Mouse (Mus musculus): ENCODE data around the gene Fbxl16. TPM values are rescaled to one million over a fixed set of nuclear protein-coding genes. Genes with fewer than 3 reads are reported as not detected.
"Not testable (repeated sequence)": the region's sequence is repeated elsewhere in the genome, so short reads cannot be mapped to it uniquely, and the experiment has no call there.

Fbxl16 gene
- polyA plus RNA-seq, 1 experiment from 2014 or later, result 24.8 TPM

DNA sequence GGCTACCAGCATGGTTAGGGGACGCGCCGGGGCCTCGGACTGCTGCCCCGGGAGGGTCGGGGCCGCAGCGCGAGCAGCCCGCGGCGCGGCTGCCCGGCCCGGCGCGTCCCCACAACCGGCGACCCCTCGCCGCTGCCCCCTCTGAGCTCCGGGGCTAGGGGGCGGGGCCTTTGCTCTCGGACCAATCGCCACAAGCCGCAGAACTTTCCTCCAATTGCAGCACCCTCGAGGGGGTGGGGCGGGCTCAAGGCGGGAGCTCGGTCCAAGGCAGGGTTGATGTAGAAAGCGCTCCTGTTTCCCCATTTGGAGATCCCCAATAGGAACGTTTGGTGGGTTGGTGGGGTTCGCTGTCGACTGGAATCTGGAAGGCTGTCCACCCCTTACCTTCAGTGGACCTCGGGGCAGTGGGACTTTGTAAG is 11.9 kb upstream of the Fbxl16 start, which contains the start of gene Metrn:
Gene Metrn, minus strand, starts transcription at position 186 of the 419 bp plus-strand sequence.
- Histone ChIP-seq H3K4me1 (peaks cover 50% of the 10 kb centered on the region), H3K9ac (replicated peaks) (peak within 1 kb of the TSS; percentile 75), H3K27ac (replicated peaks) (peak within 1 kb of the TSS; percentile 93), H3K36me3 (no peaks in the 10 kb centered on the region), H3K4me2 (replicated peaks) (peak within 1 kb of the TSS; percentile 92), H3K27me3 (peaks cover 5% of the 10 kb centered on the region), H3K9me3 (no peaks in the 10 kb centered on the region), H3K4me3 (peak within 1 kb of the TSS; percentile 80)
- ATAC-seq (ENCODE audit: low FRiP score, low read depth), result peak; percentile 77
- WGBS, result under 1% methylated on average over 34 of the region's 35 CpGs

DNA sequence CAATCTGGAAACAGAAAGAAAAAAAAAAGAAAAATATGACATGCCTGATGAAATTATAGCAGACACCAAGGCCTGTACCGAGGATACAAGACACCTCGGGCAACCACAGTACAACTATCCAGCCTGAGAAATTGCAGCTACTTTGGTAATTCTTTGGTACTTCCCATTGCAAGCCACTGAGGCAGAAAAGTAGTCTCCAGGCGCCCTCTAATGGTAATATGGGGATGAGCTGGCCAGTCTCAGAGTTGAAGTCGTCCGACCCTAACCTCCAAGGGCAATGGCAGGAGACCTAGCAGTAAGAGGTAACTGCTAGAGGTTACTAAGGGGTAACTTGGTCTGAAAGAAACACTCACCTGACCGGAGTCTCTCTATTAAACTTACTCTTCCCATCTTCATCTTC is 7.9 kb upstream of the Fbxl16 start:
- peaks cover 8% of the 10 kb centered on the region for H3K27me3 ChIP-seq
- 7% methylated on average over 6 of the region's 6 CpGs for WGBS

DNA sequence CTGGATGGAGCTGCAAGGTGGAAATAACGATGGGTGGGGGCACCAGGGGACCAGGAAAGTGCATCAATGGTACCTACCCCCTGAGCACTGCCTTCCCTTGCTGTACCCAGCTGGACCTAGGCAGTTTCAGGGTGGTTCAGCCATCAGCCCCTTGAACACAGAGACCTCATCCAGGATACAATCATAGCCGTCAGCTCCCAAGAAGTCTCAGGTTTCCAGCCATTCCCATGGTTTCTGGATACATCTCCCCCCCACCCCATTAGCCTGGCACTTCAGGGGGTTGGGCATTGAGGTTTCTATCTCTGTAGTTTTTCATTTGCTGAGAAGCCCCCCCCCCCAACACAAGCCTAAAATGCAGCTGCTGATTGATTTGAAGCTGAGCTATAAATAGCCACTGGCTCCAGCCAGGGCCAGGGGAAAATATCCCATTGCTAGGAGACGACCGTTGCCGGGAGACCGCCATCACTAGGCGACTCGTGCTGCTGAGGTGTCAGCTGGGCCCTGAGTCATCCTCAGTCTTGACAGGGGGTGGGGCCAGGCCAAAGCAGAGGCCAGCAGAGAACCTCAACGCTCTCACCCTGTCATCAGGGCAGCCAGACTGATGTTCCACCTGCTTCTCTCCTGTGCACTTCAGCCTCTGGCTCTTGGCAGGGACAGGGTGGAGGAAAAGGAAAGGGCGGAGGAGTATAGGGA is 5.9 kb upstream of the Fbxl16 start:
- peaks cover 24% of the 10 kb centered on the region for H3K4me1 ChIP-seq
- 0 out of 2 replicates have a peak overlapping the region, but pooled peaks have one; percentile 5 for H3K9ac ChIP-seq (replicated peaks)
- peak; percentile 95 for ATAC-seq (ENCODE audit: low FRiP score, low read depth)
- H3K27me3 ChIP-seq, result peaks cover 8% of the 10 kb centered on the region
- H3K36me3 ChIP-seq, result no peaks in the 10 kb centered on the region
- 9% methylated on average over 10 of the region's 10 CpGs for WGBS
- H3K9me3 ChIP-seq, result no peaks in the 10 kb centered on the region
- peak overlapping the region; percentile 95 for H3K27ac ChIP-seq (replicated peaks)
- H3K4me3 ChIP-seq, result peak overlapping the region; percentile 13; the same call in 1 of the 2 replicates
- peak overlapping the region; percentile 48 for H3K4me2 ChIP-seq (replicated peaks)

More for the DNA sequence above, 7.9 kb upstream of the Fbxl16 start:
- Histone ChIP-seq H3K4me3 (no peak overlapping the region), H3K9me3 (no peaks in the 10 kb centered on the region), H3K4me1 (peaks cover 33% of the 10 kb centered on the region), H3K27ac (replicated peaks) (no peak overlapping the region), H3K4me2 (replicated peaks) (no peak overlapping the region), H3K9ac (replicated peaks) (no peak overlapping the region), H3K36me3 (no peaks in the 10 kb centered on the region)
- no peak for ATAC-seq (ENCODE audit: low FRiP score, low read depth)

DNA sequence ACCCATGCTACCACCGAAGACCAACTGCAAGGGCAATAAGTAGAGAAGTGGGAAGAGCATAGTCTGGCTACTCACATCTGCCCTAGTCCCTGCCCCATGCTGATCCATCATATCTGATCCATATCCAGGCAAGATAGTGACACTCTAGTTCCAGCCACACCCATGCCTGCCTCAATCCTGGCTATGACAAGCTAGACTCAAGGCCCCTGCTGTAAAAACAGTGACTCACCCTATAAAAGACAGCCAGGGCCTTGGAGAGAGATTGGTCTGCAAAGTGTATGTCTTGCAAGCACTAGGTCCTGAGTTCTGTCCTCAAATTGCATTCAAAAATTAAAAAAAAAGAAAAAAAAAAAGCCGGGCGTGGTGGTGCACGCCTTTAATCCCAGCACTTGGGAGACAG is 2.4 kb upstream of the Fbxl16 start:
- H3K4me3 ChIP-seq, result no peak overlapping the region
- ATAC-seq (ENCODE audit: low FRiP score, low read depth), result no peak
- no peaks in the 10 kb centered on the region for H3K9me3 ChIP-seq
- H3K36me3 ChIP-seq, result no peaks in the 10 kb centered on the region
- peaks cover 8% of the 10 kb centered on the region; the same call in 1 of the 2 replicates for H3K27me3 ChIP-seq
- H3K4me1 ChIP-seq, result peaks cover 47% of the 10 kb centered on the region
- H3K9ac ChIP-seq (replicated peaks), result no peak overlapping the region
- no peak overlapping the region for H3K27ac ChIP-seq (replicated peaks)
- H3K4me2 ChIP-seq (replicated peaks), result no peak overlapping the region
- 90% methylated on average over 4 of the region's 4 CpGs for WGBS

DNA sequence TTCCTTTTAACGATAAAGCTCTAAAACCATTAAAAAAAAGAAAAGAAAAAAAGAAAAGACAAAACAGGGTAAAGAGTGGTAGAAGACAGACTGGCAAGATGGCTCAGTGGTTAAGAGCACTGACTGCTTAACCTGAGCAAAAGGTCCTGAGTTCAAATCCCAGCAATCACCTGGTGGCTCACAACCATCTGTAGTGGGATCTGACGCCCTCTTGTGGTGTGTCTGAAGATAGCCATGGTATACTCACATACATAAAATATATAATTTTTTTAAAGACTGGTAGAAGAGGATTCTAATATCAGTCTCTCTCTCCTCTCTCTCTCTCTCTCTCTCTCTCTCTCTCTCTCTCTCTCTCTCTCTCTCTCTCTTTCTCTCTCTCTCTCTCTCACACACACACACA is 1.4 kb upstream of the Fbxl16 start:
- Histone ChIP-seq H3K27ac (replicated peaks) (0 out of 2 replicates have a peak overlapping the region, but pooled peaks have one; percentile 98), H3K4me1 (peaks cover 42% of the 10 kb centered on the region)
- not testable (repeated sequence) for H3K9me3 ChIP-seq; H3K4me2 ChIP-seq (replicated peaks); H3K36me3 ChIP-seq; H3K4me3 ChIP-seq; ATAC-seq (ENCODE audit: low FRiP score, low read depth); H3K9ac ChIP-seq (replicated peaks); H3K27me3 ChIP-seq
- WGBS, result 50% methylated on average over 2 of the region's 2 CpGs

DNA sequence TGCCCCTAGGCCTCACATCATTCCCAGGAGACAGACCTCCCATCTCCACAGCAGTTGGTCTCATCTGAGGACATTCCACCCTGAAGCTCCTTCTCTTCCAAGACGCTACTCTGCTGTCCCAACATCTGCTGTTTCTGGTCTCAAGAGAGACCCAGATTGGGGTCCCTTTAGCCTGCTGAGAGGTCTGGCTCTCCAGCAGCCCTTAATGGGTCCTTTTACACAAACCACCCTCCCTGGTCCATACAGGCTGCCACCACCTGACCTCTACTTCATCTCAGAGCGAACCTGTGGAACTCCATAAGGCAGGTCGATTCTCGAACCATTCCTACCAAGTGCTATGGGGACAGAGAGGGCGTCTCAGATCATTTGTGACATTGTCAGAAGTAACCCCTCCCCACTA is 857 bp upstream of the Fbxl16 start:
- Histone ChIP-seq H3K9ac (replicated peaks) (peak overlapping the region; percentile 96), H3K4me1 (peaks cover 42% of the 10 kb centered on the region), H3K4me3 (peak overlapping the region; percentile 85), H3K27ac (replicated peaks) (peak overlapping the region; percentile 98), H3K9me3 (no peaks in the 10 kb centered on the region), H3K36me3 (no peaks in the 10 kb centered on the region), H3K27me3 (peaks cover 15% of the 10 kb centered on the region), H3K4me2 (replicated peaks) (peak overlapping the region; percentile 79)
- no peak for ATAC-seq (ENCODE audit: low FRiP score, low read depth)
- 28% methylated on average over 5 of the region's 5 CpGs for WGBS

DNA sequence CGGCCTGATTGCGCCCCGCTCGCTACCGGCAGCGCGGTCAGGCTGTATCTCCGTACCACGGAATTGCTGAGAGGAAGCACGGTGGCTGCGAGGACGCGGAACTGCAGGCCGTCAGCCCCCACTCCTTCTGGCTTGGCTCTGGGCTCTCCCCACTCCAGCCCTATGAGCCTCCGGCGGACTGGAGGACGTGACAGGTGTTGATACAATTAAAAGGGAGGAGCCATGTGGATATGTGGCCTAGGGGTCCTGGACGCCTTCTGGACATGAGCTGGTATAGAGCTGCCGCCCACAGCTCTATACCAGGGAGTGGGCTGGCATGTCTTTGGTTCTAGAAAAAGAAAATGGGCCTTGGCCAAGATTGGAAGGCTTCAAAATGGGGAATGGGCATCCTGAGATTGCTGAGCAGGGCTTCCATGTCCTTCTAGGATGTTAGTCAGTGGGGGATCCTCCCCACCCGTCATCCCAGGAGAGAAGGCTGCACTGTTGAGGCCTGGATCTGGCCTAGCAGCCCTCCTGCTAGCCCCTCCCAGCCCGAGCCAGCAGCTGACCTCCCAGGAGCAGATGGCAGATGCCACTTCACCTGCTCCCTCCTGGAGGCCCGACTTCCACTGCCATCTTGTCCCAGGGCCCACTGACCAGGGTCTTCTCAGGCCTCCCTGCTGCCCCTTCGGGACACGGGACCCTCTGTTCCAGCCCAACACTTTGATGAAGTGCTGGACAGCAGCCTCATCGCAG is 888 bp downstream of the Fbxl16 start:
- peak overlapping the region; percentile 96 for H3K9ac ChIP-seq (replicated peaks)
- H3K27me3 ChIP-seq, result peaks cover 19% of the 10 kb centered on the region
- peaks cover 39% of the 10 kb centered on the region for H3K4me1 ChIP-seq
- WGBS, result 8% methylated on average over 25 of the region's 25 CpGs
- peak overlapping the region; percentile 98 for H3K27ac ChIP-seq (replicated peaks)
- peak; percentile 76 for ATAC-seq (ENCODE audit: low FRiP score, low read depth)
- peak overlapping the region; percentile 85 for H3K4me3 ChIP-seq
- H3K4me2 ChIP-seq (replicated peaks), result peak overlapping the region; percentile 79
- no peaks in the 10 kb centered on the region for H3K9me3 ChIP-seq
- H3K36me3 ChIP-seq, result no peaks in the 10 kb centered on the region

DNA sequence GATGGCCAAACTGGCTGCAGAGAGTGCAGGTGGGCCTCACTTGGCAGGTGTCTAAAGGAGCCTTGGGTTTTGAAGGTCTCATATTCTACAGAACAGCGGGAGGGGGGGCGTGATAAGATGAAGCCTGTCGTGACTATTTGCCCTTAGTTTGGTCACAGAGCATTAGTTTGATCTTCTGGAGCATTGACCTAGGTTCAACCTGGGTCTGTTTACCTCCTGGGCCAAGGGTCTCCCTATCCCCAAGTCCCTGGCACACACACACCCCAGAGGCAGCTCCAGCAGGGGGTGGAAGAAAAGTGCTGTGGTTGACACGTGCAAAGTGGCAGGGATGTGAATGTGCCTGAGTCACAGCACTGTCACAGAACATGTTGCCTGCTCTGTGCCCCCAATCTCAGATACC is 2.0 kb downstream of the Fbxl16 start:
- Histone ChIP-seq H3K36me3 (no peaks in the 10 kb centered on the region), H3K27ac (replicated peaks) (no peak overlapping the region), H3K4me2 (replicated peaks) (peak overlapping the region; percentile 79), H3K4me3 (peak overlapping the region; percentile 85; the same call in 1 of the 2 replicates), H3K4me1 (peaks cover 39% of the 10 kb centered on the region), H3K9ac (replicated peaks) (peak overlapping the region; percentile 96; the same call in 1 of the 2 replicates), H3K9me3 (no peaks in the 10 kb centered on the region), H3K27me3 (peaks cover 19% of the 10 kb centered on the region)
- ATAC-seq (ENCODE audit: low FRiP score, low read depth), result no peak
- WGBS, result 75% methylated on average over 4 of the region's 4 CpGs

DNA sequence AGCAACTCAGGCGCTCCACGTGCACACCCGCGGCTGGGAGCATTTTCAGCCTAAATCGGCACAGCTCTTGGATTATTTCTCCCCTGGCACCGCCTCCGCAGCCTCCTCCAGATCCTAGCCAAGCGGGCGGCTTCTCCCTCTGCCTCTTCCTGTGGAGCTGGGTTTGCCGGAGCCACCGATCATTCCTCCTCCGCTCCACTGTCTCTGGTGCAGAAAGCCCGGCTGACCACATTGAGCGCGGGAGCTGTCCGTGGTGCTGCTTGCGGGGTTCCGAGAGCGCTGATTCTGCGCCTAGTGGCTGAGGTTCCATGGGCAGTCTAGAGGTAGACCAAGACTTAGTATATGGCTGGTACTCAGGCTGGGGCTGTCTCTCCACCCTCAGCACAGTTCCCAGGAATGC is 4.6 kb downstream of the Fbxl16 start:
- no peak for ATAC-seq (ENCODE audit: low FRiP score, low read depth)
- 0 out of 2 replicates have a peak overlapping the region, but pooled peaks have one; percentile 4 for H3K9ac ChIP-seq (replicated peaks)
- no peaks in the 10 kb centered on the region for H3K9me3 ChIP-seq
- H3K27me3 ChIP-seq, result peaks cover 31% of the 10 kb centered on the region
- 0 out of 2 replicates have a peak overlapping the region, but pooled peaks have one; percentile 7 for H3K4me3 ChIP-seq
- H3K36me3 ChIP-seq, result peaks cover 20% of the 10 kb centered on the region
- peak overlapping the region; percentile 35 for H3K4me2 ChIP-seq (replicated peaks)
- no peak overlapping the region for H3K27ac ChIP-seq (replicated peaks)
- H3K4me1 ChIP-seq, result peaks cover 32% of the 10 kb centered on the region
- WGBS, result 4% methylated on average over 20 of the region's 20 CpGs

DNA sequence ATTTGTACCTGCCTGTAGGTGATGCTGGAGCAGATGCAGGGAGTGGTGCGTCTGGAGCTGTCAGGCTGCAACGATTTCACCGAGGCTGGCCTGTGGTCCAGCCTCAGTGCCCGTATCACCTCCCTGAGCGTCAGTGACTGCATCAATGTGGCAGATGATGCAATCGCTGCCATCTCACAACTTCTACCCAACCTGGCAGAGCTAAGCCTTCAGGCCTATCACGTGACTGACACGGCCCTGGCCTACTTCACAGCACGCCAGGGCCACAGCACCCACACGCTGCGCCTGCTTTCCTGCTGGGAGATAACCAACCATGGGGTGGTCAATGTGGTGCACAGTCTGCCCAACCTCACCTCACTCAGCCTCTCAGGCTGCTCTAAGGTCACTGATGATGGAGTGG is 8.8 kb downstream of the Fbxl16 start:
- WGBS, result 86% methylated on average over 11 of the region's 11 CpGs
- no peaks in the 10 kb centered on the region for H3K9me3 ChIP-seq

DNA sequence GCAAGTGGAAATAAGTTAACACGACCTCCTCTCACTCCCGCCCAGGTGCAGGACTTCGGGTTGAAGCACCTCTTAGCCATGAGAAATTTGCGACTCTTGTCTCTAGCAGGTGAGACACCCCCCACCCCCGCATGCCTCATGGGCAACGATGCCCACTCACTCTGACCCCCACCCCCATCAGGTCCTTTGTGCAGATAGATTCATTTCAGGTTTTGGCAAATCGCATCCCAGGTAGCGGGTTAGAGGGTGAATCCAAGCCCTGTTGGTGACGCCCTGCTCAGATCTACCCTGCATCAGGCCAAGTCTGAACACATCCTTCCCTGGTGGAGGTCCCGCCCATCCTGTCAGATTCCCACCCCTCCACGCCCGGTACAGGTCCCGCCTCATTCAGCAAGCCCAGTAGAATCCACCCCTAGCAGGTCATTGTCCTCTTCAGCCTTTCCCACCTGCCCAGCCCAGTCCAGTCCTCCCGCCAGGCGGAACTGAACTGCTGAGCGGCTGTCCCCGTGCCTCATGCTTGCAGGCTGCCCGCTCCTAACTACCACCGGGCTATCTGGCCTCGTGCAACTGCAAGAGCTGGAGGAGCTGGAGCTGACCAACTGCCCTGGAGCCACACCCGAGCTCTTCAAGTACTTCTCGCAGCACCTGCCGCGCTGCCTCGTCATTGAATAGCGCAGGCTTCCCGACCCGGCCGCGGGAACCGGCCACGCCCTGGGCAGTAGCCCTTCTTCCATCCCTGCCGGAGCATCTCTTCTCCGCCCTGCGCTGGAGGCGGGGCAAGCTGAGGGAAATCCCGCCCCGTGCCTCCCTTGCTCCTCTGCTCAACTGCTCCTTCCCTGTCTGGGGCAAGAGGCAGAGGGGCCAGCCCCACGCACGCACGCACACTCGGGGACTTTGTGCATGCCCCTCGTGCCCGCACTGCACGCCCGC is 10.2 kb downstream of the Fbxl16 start:
- no peak for ATAC-seq (ENCODE audit: low FRiP score, low read depth)
- H3K27me3 ChIP-seq, result peaks cover 41% of the 10 kb centered on the region

More for the DNA sequence above, 8.8 kb downstream of the Fbxl16 start:
- Histone ChIP-seq H3K4me1 (peaks cover 20% of the 10 kb centered on the region), H3K36me3 (peaks cover 20% of the 10 kb centered on the region), H3K27ac (replicated peaks) (no peak overlapping the region), H3K4me2 (replicated peaks) (no peak overlapping the region), H3K27me3 (peaks cover 49% of the 10 kb centered on the region), H3K4me3 (no peak overlapping the region), H3K9ac (replicated peaks) (no peak overlapping the region)
- ATAC-seq (ENCODE audit: low FRiP score, low read depth), result no peak

More for the DNA sequence above, 10.2 kb downstream of the Fbxl16 start:
- peak overlapping the region; percentile 7; the same call in 1 of the 2 replicates for H3K4me3 ChIP-seq
- peaks cover 18% of the 10 kb centered on the region for H3K4me1 ChIP-seq
- H3K4me2 ChIP-seq (replicated peaks), result peak overlapping the region; percentile 35
- 6% methylated on average over 46 of the region's 46 CpGs for WGBS
- H3K9ac ChIP-seq (replicated peaks), result peak overlapping the region; percentile 42; the same call in 1 of the 2 replicates
- no peak overlapping the region for H3K27ac ChIP-seq (replicated peaks)
- H3K36me3 ChIP-seq, result peaks cover 20% of the 10 kb centered on the region
- no peaks in the 10 kb centered on the region for H3K9me3 ChIP-seq
